Mouse (Mus musculus) embryonic facial prominence, embryonic 12.5 days (tissue): ENCODE measurements at regions not wholly inside any gene's neighbourhood (a gene's known extent, or its start where the extent isn't known, plus 50 kb on each side); places are given as distances from the start of the nearest gene placed in this dataset.
A peak's percentile ranks its signal among the peaks of the same experiment; 100 is the strongest.

ENCODE experiments used
- ATAC-seq: fragments of 200-750 bp; cut with Nextera tagmentation; 2 replicates; pipeline ENCODE4 v1.8.0; 2017; ENCODE audit not compliant: insufficient number of reproducible peaks, insufficient read depth, low FRiP score, low TSS enrichment
- H3K27ac ChIP-seq: fragments of 300-500 bp; sonication (generic); 2 replicates; pipeline ENCODE4 v1.5.1; 2016; ENCODE audit warnings: mild to moderate bottlenecking
- H3K27me3 ChIP-seq: fragments of 300-500 bp; sonication (generic); 2 replicates; pipeline ENCODE4 v1.6.1; 2016; ENCODE audit warnings: mild to moderate bottlenecking, moderate library complexity
- H3K36me3 ChIP-seq: fragments of 300-500 bp; sonication (generic); 2 replicates; pipeline ENCODE4 v1.6.1; 2016; ENCODE audit warnings: mild to moderate bottlenecking
- H3K4me1 ChIP-seq: fragments of 300-500 bp; sonication (generic); 2 replicates; pipeline ENCODE4 v1.6.1; 2016
- H3K4me2 ChIP-seq: fragments of 300-500 bp; sonication (generic); replicated peaks from 2 replicates; pipeline ENCODE4 v1.6.1; 2016; ENCODE audit warnings: mild to moderate bottlenecking, moderate library complexity
- H3K4me3 ChIP-seq: fragments of 300-500 bp; sonication (generic); 2 replicates; pipeline ENCODE4 v1.5.1; 2016; ENCODE audit warnings: mild to moderate bottlenecking
- H3K9ac ChIP-seq: fragments of 300-500 bp; sonication (generic); 2 replicates; pipeline ENCODE4 v1.6.1; 2016; ENCODE audit warnings: mild to moderate bottlenecking, moderate library complexity
- H3K9me3 ChIP-seq: fragments of 300-500 bp; sonication (generic); 2 replicates; pipeline ENCODE4 v1.6.1; 2016; ENCODE audit warnings: mild to moderate bottlenecking, moderate library complexity
- WGBS: fragments of 180-500 bp; shearing (Covaris S2); methylation state at CpG from one replicate; pipeline ENCODE4 v1.1.7; 2016; 5-methylcytosine and 5-hydroxymethylcytosine counted together

- no peaks in the 10 kb centered on the region for H3K36me3 ChIP-seq
- H3K9ac ChIP-seq = no peak overlapping the region
- 71% methylated on average over 1 of the region's 1 CpGs for WGBS
These were observed 137.8 kb downstream of the Unc5cl start for GRCm38 (mm10) chr17:48592457-48592856.

GRCm38 (mm10) chr17:48595418-48595963 is 140.8 kb downstream of the Unc5cl start:
- Histone ChIP-seq H3K36me3 (no peaks in the 10 kb centered on the region), H3K4me2 (no peak overlapping the region), H3K9ac (no peak overlapping the region), H3K27me3 (no peaks in the 10 kb centered on the region), H3K4me1 (no peaks in the 10 kb centered on the region), H3K27ac (no peak overlapping the region), H3K9me3 (no peaks in the 10 kb centered on the region), H3K4me3 (no peak overlapping the region)
- WGBS = 71% methylated on average over 10 of the region's 10 CpGs
- no peak for ATAC-seq

More at GRCm38 (mm10) chr17:48592457-48592856, 137.8 kb downstream of the Unc5cl start:
- Histone ChIP-seq H3K4me1 (no peaks in the 10 kb centered on the region), H3K9me3 (no peaks in the 10 kb centered on the region), H3K27me3 (no peaks in the 10 kb centered on the region), H3K4me3 (no peak overlapping the region), H3K27ac (no peak overlapping the region), H3K4me2 (no peak overlapping the region)
- peak; percentile 60; the same call in 1 of the 2 replicates for ATAC-seq

GRCm38 (mm10) chr17:48596406-48596805 is 141.7 kb downstream of the Unc5cl start:
- H3K9me3 ChIP-seq = no peaks in the 10 kb centered on the region
- no peaks in the 10 kb centered on the region for H3K36me3 ChIP-seq
- H3K4me3 ChIP-seq = no peak overlapping the region
- no peaks in the 10 kb centered on the region for H3K4me1 ChIP-seq
- no peak for ATAC-seq
- no peak overlapping the region for H3K4me2 ChIP-seq
- no peak overlapping the region for H3K9ac ChIP-seq
- H3K27me3 ChIP-seq = no peaks in the 10 kb centered on the region
- WGBS = 80% methylated on average over 3 of the region's 3 CpGs
- no peak overlapping the region for H3K27ac ChIP-seq

GRCm38 (mm10) chr17:48597301-48597700 is 142.6 kb downstream of the Unc5cl start:
- no peak for ATAC-seq
- H3K9ac ChIP-seq = no peak overlapping the region
- H3K4me2 ChIP-seq = no peak overlapping the region
- WGBS = 88% methylated on average over 1 of the region's 1 CpGs
- no peaks in the 10 kb centered on the region for H3K27me3 ChIP-seq
- no peak overlapping the region for H3K4me3 ChIP-seq
- no peaks in the 10 kb centered on the region for H3K36me3 ChIP-seq
- H3K27ac ChIP-seq = no peak overlapping the region
- no peaks in the 10 kb centered on the region for H3K4me1 ChIP-seq
- H3K9me3 ChIP-seq = no peaks in the 10 kb centered on the region

GRCm38 (mm10) chr17:48598471-48599141 is 143.9 kb downstream of the Unc5cl start:
- no peak for ATAC-seq
- no peak overlapping the region for H3K4me2 ChIP-seq
- H3K27ac ChIP-seq = no peak overlapping the region
- no peak overlapping the region for H3K9ac ChIP-seq
- H3K4me1 ChIP-seq = no peaks in the 10 kb centered on the region
- 79% methylated on average over 16 of the region's 16 CpGs for WGBS
- no peaks in the 10 kb centered on the region for H3K9me3 ChIP-seq
- no peaks in the 10 kb centered on the region for H3K27me3 ChIP-seq
- H3K4me3 ChIP-seq = no peak overlapping the region
- H3K36me3 ChIP-seq = no peaks in the 10 kb centered on the region

- no peak overlapping the region for H3K4me3 ChIP-seq
- ATAC-seq = no peak
- no peak overlapping the region for H3K27ac ChIP-seq
- no peaks in the 10 kb centered on the region for H3K4me1 ChIP-seq
- no peaks in the 10 kb centered on the region for H3K27me3 ChIP-seq
- no peaks in the 10 kb centered on the region for H3K9me3 ChIP-seq
- H3K9ac ChIP-seq = no peak overlapping the region
- no peaks in the 10 kb centered on the region for H3K36me3 ChIP-seq
- no peak overlapping the region for H3K4me2 ChIP-seq
- WGBS = 22% methylated on average over 6 of the region's 6 CpGs
These were observed 145.5 kb downstream of the Unc5cl start for GRCm38 (mm10) chr17:48600176-48600575.

- ATAC-seq = no peak
- H3K27ac ChIP-seq = no peak overlapping the region
- H3K4me1 ChIP-seq = no peaks in the 10 kb centered on the region
- H3K36me3 ChIP-seq = no peaks in the 10 kb centered on the region
- 11% methylated on average over 6 of the region's 6 CpGs for WGBS
- H3K27me3 ChIP-seq = no peaks in the 10 kb centered on the region
- no peak overlapping the region for H3K4me2 ChIP-seq
- H3K4me3 ChIP-seq = no peak overlapping the region
- no peaks in the 10 kb centered on the region for H3K9me3 ChIP-seq
- H3K9ac ChIP-seq = no peak overlapping the region
These were observed 147.9 kb downstream of the Unc5cl start for GRCm38 (mm10) chr17:48602554-48602953.

GRCm38 (mm10) chr17:48606767-48607166 is 152.1 kb downstream of the Unc5cl start:
- no peak overlapping the region for H3K27ac ChIP-seq
- WGBS = 86% methylated on average over 4 of the region's 4 CpGs
- no peak for ATAC-seq

GRCm38 (mm10) chr17:48608315-48608714 is 153.6 kb downstream of the Unc5cl start:
- Histone ChIP-seq H3K9me3 (no peaks in the 10 kb centered on the region), H3K27ac (no peak overlapping the region), H3K9ac (no peak overlapping the region), H3K4me3 (no peak overlapping the region), H3K27me3 (no peaks in the 10 kb centered on the region), H3K36me3 (no peaks in the 10 kb centered on the region), H3K4me2 (no peak overlapping the region), H3K4me1 (no peaks in the 10 kb centered on the region)
- 74% methylated on average over 3 of the region's 3 CpGs for WGBS
- no peak for ATAC-seq

More at GRCm38 (mm10) chr17:48606767-48607166, 152.1 kb downstream of the Unc5cl start:
- Histone ChIP-seq H3K4me1 (no peaks in the 10 kb centered on the region), H3K4me3 (no peak overlapping the region), H3K9ac (no peak overlapping the region), H3K9me3 (no peaks in the 10 kb centered on the region), H3K4me2 (no peak overlapping the region), H3K36me3 (no peaks in the 10 kb centered on the region), H3K27me3 (no peaks in the 10 kb centered on the region)

GRCm38 (mm10) chr17:48610107-48610506 is 155.4 kb downstream of the Unc5cl start:
- Histone ChIP-seq H3K9me3 (peaks cover 4% of the 10 kb centered on the region; the same call in 1 of the 2 replicates), H3K27ac (no peak overlapping the region), H3K4me2 (no peak overlapping the region), H3K36me3 (no peaks in the 10 kb centered on the region), H3K9ac (no peak overlapping the region), H3K27me3 (no peaks in the 10 kb centered on the region), H3K4me3 (no peak overlapping the region), H3K4me1 (no peaks in the 10 kb centered on the region)
- WGBS = 88% methylated on average over 10 of the region's 10 CpGs
- no peak for ATAC-seq

- no peak for ATAC-seq
These were observed 156.1 kb downstream of the Unc5cl start for GRCm38 (mm10) chr17:48610806-48611205.

GRCm38 (mm10) chr17:48613491-48613890 is 158.8 kb downstream of the Unc5cl start:
- H3K9me3 ChIP-seq = peaks cover 4% of the 10 kb centered on the region; the same call in 1 of the 2 replicates
- H3K27me3 ChIP-seq = no peaks in the 10 kb centered on the region
- H3K9ac ChIP-seq = no peak overlapping the region
- ATAC-seq = no peak
- no peaks in the 10 kb centered on the region for H3K36me3 ChIP-seq
- H3K4me3 ChIP-seq = no peak overlapping the region
- no peaks in the 10 kb centered on the region for H3K4me1 ChIP-seq
- WGBS = 92% methylated on average over 5 of the region's 5 CpGs
- no peak overlapping the region for H3K27ac ChIP-seq
- no peak overlapping the region for H3K4me2 ChIP-seq

More at GRCm38 (mm10) chr17:48610806-48611205, 156.1 kb downstream of the Unc5cl start:
- Histone ChIP-seq H3K9ac (no peak overlapping the region), H3K4me3 (no peak overlapping the region), H3K36me3 (no peaks in the 10 kb centered on the region), H3K27me3 (no peaks in the 10 kb centered on the region), H3K27ac (no peak overlapping the region), H3K4me1 (no peaks in the 10 kb centered on the region), H3K4me2 (no peak overlapping the region), H3K9me3 (peaks cover 4% of the 10 kb centered on the region; the same call in 1 of the 2 replicates)
- 73% methylated on average over 8 of the region's 8 CpGs for WGBS
